Mouse (Mus musculus) lung, embryonic 16.5 days (tissue): ENCODE measurements around the gene Iqcn. TPM values are rescaled to one million over a fixed set of nuclear protein-coding genes. Genes with fewer than 3 reads are reported as not detected.
A peak's percentile ranks its signal among the peaks of the same experiment; 100 is the strongest.

ENCODE experiments used
- ATAC-seq: fragments of 200-750 bp; cut with Nextera tagmentation; 2 replicates; pipeline ENCODE4 v1.8.0; 2017; ENCODE audit warnings: low read depth, mild to moderate bottlenecking, moderate library complexity
- H3K27ac ChIP-seq: fragments of 300-500 bp; sonication (generic); 2 replicates; pipeline ENCODE4 v1.5.1; 2014; ENCODE audit warnings: mild to moderate bottlenecking, control low read depth, low read length
- H3K27me3 ChIP-seq: fragments of 300-500 bp; sonication (generic); 2 replicates; pipeline ENCODE4 v1.6.1; 2014; ENCODE audit warnings: low read depth, low read length, mixed read lengths; ENCODE audit not compliant: control insufficient read depth, insufficient read depth
- H3K36me3 ChIP-seq: fragments of 300-500 bp; sonication (generic); 2 replicates; pipeline ENCODE4 v1.6.1; 2014; ENCODE audit warnings: low read length; ENCODE audit not compliant: control insufficient read depth, insufficient read depth
- H3K4me1 ChIP-seq: fragments of 300-500 bp; sonication (generic); replicated peaks from 2 replicates; pipeline ENCODE4 v1.6.1; 2014; ENCODE audit warnings: low read length, mixed read lengths; ENCODE audit not compliant: control insufficient read depth, insufficient read depth
- H3K4me2 ChIP-seq: fragments of 300-500 bp; sonication (generic); 2 replicates; pipeline ENCODE4 v1.6.1; 2014; ENCODE audit warnings: low read depth, low read length, control low read depth
- H3K4me3 ChIP-seq: fragments of 300-500 bp; sonication (generic); 2 replicates; pipeline ENCODE4 v1.5.1; 2014; ENCODE audit warnings: mild to moderate bottlenecking, low read length, control low read depth
- H3K9ac ChIP-seq: fragments of 300-500 bp; sonication (generic); 2 replicates; pipeline ENCODE4 v1.6.1; 2014; ENCODE audit warnings: low read length, control low read depth
- H3K9me3 ChIP-seq: fragments of 300-500 bp; sonication (generic); 2 replicates; pipeline ENCODE4 v1.6.1; 2016; ENCODE audit warnings: low read length; ENCODE audit not compliant: control insufficient read depth
- WGBS: fragments of 180-500 bp; shearing (Covaris S2); extraction: QIAGEN DNeasy Blood & Tissue Kit; methylation state at CpG from one replicate; pipeline ENCODE4 v1.1.7; 2014; 5-methylcytosine and 5-hydroxymethylcytosine counted together
- polyA plus RNA-seq: library from polyadenylated mRNA; unstranded; fragments of >200 nt; fragmentation: Nextera tagmentation; extraction: Ambion mirVana; gene quantifications from 2 replicates; pipeline ENCODE4 v1.2.1, GENCODE M21; 2015

Gene Iqcn
- polyA plus RNA-seq, 1 experiment from 2014 or later, result not detected

DNA sequence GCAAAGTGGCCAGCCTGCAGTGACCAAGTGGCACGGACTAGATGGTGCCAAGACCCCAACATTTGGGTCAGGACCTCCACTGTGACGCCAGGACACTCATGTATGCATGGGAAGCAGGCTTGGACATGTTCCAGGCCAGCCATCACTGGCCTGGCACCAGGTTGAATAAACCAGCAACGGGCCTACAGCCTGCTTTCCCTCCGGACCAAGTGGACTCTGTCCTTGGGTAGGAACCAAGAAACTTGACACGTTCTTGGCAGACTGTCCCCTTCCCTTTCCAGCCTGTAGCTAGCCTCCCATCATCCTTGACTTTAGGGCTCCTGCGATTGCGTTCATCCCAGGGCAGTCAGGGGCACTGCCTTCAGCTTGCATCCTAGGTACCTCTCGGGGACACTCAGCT, 15.7 kb upstream of the Iqcn start:
- Histone ChIP-seq H3K4me1 (peaks cover 23% of the 10 kb centered on the region), H3K36me3 (no peaks in the 10 kb centered on the region), H3K27ac (peak overlapping the region; percentile 55), H3K27me3 (no peaks in the 10 kb centered on the region), H3K9me3 (no peaks in the 10 kb centered on the region), H3K4me2 (no peak overlapping the region), H3K9ac (no peak overlapping the region; the same call in 1 of the 2 replicates), H3K4me3 (no peak overlapping the region)
- WGBS, result 57% methylated on average over 8 of the region's 8 CpGs
- peak; percentile 68 for ATAC-seq

DNA sequence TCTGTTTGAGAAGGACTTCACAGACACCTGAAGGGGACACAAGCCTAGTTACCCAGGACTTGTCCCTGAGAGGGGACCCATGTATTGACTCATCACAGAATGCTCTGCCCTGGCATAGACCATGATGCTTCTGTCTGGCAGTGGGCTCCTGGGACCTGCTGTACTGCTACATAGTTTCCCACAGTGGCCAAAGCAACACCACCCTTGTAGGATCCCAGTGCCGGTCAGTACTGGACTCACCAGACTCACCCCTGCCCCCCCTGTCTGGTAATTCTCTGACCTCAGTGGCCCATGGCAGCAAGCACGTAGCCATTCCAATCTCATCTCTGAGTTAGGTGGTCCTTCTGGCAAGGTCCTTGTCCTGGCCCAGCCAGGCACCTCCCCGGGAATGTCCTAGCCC, 15.1 kb upstream of the Iqcn start:
- Histone ChIP-seq H3K9ac (no peak overlapping the region), H3K36me3 (no peaks in the 10 kb centered on the region), H3K4me2 (no peak overlapping the region), H3K4me1 (peaks cover 22% of the 10 kb centered on the region), H3K27me3 (no peaks in the 10 kb centered on the region), H3K4me3 (no peak overlapping the region), H3K9me3 (no peaks in the 10 kb centered on the region), H3K27ac (peak overlapping the region; percentile 32)
- 89% methylated on average over 3 of the region's 3 CpGs for WGBS
- ATAC-seq, result no peak

DNA sequence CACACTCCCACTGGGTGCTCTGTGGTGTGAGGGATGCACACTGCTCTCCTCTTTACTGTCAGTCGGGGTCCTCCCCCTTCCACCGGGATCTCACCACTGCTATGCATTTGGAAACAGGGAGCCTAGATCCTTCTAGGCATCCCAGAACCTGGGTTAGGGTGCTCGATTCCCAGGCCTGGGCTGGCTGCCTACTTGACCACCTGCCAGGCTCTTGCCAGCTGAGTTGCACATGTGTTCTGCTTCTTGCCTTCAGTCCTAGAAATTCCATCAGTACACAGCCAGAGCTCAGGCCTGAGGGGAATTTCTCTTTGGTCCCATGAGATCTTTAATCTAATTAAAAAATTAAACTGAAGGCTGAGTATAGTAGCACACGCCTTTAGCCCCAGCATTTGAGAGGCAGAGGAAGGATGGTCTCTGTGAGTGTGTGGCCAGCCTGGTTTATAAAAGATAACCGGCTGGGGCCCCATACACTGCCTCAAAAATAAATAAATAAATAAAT, 13.3 kb upstream of the Iqcn start:
- Histone ChIP-seq H3K4me3 (no peak overlapping the region), H3K36me3 (no peaks in the 10 kb centered on the region), H3K4me2 (no peak overlapping the region), H3K27ac (no peak overlapping the region), H3K27me3 (no peaks in the 10 kb centered on the region), H3K4me1 (peaks cover 27% of the 10 kb centered on the region), H3K9me3 (no peaks in the 10 kb centered on the region), H3K9ac (no peak overlapping the region)
- whole genome bisulfite sequencing, result 70% methylated on average over 5 of the region's 5 CpGs
- no peak for ATAC-seq

DNA sequence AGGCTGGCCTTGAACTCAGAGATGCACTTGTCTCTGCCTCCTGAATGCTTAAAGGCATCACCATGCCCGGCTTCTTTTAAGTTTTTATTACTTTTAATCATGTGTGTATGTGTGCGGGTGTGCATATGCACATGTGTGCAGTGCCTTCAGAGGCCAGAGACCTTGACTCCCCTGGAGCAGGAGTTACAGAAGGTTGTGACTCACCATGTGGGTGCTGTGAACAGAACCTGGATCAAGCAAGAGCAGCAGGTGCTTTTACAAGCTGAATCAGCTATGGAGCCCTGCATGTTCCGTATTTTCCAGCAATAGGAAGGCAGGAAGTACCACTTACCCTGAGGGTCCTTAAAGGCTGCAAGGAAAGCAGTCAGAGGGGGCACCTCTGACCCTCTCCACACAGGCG, 12.0 kb upstream of the Iqcn start:
- peak overlapping the region; percentile 43 for H3K4me3 ChIP-seq
- H3K9ac ChIP-seq, result peak overlapping the region; percentile 68

DNA sequence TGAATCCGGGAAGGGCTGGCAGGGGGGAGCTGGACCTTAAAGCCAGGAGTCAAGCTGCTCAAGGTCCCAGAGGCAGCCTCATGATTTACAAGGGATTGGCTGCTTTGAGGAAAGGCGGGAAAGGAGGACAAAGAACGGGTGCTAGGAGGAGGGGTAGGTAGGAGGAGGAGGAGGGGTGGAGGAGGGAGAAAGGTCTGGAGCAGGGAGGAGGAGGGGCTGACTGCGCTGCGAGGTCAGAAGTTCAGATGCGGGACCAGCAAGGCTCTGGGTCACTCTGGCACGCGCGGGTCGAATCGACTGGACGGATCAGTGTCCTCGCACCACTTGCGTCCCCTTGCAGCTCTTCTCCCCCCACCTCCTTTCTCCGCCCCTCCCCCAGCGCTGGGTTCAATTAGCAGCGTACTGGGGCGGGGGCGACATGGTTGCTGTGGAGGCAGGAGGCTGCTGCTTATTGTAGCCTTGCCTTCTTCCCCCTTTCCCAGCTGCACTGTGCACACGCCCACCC, 11.5 kb upstream of the Iqcn start:
- Histone ChIP-seq H3K4me1 (peaks cover 45% of the 10 kb centered on the region), H3K27ac (peak overlapping the region; percentile 61), H3K4me2 (peak overlapping the region; percentile 66), H3K4me3 (peak overlapping the region; percentile 43), H3K36me3 (no peaks in the 10 kb centered on the region), H3K9me3 (no peaks in the 10 kb centered on the region), H3K27me3 (no peaks in the 10 kb centered on the region), H3K9ac (peak overlapping the region; percentile 68)
- peak; percentile 35 for ATAC-seq
- WGBS, result 1% methylated on average over 20 of the region's 20 CpGs

More for the DNA sequence above, 12.0 kb upstream of the Iqcn start:
- Histone ChIP-seq H3K4me1 (peaks cover 40% of the 10 kb centered on the region), H3K36me3 (no peaks in the 10 kb centered on the region), H3K4me2 (peak overlapping the region; percentile 66), H3K27me3 (no peaks in the 10 kb centered on the region), H3K27ac (peak overlapping the region; percentile 61), H3K9me3 (no peaks in the 10 kb centered on the region)
- WGBS, result 63% methylated on average over 4 of the region's 4 CpGs
- ATAC-seq, result no peak; the same call in 1 of the 2 replicates

DNA sequence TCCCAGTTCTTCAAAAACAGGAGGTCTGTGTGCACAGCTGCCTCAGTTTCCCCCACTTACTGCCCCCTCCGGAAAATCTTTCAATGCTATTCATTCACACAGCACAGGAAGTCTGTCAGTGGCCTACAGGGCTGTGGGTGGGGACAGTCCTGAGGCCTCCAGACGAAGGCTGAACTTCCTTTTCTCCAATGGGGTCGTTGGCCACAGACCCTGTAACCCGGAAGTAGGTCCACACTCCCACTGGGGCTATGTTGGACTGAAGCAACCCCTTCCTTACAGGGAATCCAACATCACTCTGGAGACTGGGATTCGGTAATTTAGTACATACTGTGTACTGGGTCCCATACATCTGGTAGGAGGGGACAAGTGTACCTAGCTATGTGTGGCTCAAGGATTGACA, 9.6 kb upstream of the Iqcn start:
- no peaks in the 10 kb centered on the region for H3K27me3 ChIP-seq
- H3K4me2 ChIP-seq, result no peak overlapping the region
- ATAC-seq, result no peak
- peaks cover 50% of the 10 kb centered on the region for H3K4me1 ChIP-seq
- H3K27ac ChIP-seq, result peak overlapping the region; percentile 10; the same call in 1 of the 2 replicates
- peak overlapping the region; percentile 7; the same call in 1 of the 2 replicates for H3K9ac ChIP-seq
- 62% methylated on average over 5 of the region's 5 CpGs for WGBS
- H3K36me3 ChIP-seq, result no peaks in the 10 kb centered on the region
- no peak overlapping the region for H3K4me3 ChIP-seq
- H3K9me3 ChIP-seq, result no peaks in the 10 kb centered on the region

DNA sequence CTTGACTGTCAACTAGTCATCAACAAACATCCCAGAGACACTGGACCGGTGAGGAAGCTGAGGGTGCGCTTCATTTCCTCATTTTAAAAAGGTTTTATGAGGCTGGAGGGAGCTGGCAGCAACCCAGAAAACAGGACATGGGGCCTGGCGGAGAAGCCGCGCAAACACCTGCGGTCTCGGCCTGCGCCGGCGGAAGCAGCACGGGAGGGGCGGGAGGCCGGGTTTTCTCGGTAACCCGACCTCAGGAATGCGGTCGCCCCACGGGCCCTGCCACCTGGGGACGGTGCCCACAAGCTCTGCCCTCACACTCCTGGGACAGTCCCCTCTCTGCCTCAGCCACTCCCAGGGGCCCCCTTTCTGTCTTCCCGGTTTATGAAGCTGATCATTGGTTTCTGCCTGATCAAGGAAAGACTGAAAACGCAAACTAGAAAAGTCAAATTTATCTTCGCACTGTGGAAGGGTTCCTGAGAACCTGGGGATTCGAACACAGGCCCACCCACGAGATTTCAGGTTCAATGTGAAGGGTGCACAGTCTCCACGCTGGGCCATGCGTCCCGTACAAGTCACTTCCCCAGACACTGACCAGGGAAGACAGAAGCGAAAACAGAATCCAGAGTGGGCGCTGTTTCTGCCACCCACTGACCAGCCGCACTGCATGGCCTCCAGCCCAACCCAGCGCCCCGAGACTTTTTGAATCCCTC, 7.8 kb upstream of the Iqcn start:
- H3K9ac ChIP-seq, result peak overlapping the region; percentile 65
- 26% methylated on average over 32 of the region's 32 CpGs for WGBS
- peak overlapping the region; percentile 3; the same call in 1 of the 2 replicates for H3K4me2 ChIP-seq
- no peaks in the 10 kb centered on the region for H3K9me3 ChIP-seq
- H3K27me3 ChIP-seq, result no peaks in the 10 kb centered on the region
- no peaks in the 10 kb centered on the region for H3K36me3 ChIP-seq
- no peak overlapping the region for H3K4me3 ChIP-seq
- ATAC-seq, result no peak
- H3K27ac ChIP-seq, result peak overlapping the region; percentile 95
- H3K4me1 ChIP-seq, result peaks cover 50% of the 10 kb centered on the region

DNA sequence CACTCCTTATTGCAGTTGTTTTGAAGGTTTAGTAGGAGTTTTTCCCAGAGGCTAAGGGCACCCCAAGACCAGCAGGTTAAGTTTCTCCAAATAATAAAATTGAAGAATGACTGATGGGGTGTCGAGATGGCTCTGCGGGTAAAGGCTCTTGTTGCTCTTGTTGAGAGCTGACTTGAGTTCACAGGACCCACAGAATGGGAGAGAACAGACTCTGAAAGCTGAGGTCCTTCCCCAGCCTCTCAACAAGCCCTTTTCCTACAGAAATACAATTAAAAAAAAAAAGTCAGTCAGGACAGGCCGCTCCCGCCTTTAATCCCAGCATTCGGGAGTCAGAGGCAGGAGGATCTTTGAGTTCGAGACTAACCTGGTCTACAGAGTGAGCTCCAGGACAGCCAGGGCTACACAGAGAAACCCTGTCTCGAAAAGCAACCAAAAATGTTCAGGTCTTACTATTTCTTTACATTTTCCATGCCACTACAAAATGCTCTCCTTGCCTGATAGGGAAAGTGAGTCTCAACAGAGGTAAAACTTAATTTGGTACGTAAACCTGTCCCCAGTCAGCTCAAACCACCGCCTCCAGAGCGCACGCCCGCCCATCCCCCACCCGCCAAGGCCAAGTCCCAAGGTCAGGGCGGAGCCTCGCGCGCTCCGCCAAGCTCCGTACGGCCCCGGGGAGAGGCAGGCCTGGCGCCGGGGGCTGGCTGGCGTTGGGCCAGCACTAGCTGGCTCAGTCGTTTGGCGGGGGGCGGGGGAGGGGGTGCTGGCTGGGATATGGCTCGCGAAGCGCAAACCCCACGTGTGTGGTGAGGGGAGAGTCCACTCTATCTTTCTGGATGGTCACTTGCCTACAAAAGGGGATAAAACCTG, 7.0 kb upstream of the Iqcn start:
- Histone ChIP-seq H3K4me2 (peak overlapping the region; percentile 56), H3K9me3 (no peaks in the 10 kb centered on the region), H3K27me3 (no peaks in the 10 kb centered on the region), H3K4me1 (peaks cover 52% of the 10 kb centered on the region), H3K9ac (peak overlapping the region; percentile 65), H3K4me3 (peak overlapping the region; percentile 29), H3K36me3 (peaks cover 2% of the 10 kb centered on the region; the same call in 1 of the 2 replicates), H3K27ac (peak overlapping the region; percentile 95)
- WGBS, result 3% methylated on average over 31 of the region's 31 CpGs
- peak; percentile 10 for ATAC-seq

DNA sequence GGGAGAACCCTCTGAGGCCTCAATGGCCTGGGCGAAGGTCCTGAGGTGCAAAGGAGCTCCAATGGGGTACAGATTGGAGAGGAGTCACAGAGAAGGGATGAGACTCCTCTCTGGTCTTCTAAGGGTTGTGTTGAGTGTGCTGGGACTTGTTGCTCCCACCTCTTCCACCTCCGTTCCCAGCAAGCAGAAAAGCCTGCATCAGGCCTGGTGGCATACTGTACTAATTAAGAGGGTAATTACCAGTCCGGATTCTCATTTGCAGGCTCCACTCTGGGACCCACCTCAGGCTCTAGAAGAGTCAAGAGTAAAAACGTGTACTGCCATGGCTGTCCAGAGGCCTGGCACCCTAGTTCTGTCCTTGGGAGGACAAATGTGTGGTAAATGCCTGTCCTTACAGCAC, 6.3 kb upstream of the Iqcn start:
- H3K27me3 ChIP-seq, result no peaks in the 10 kb centered on the region
- H3K9ac ChIP-seq, result peak overlapping the region; percentile 65
- peaks cover 6% of the 10 kb centered on the region; the same call in 1 of the 2 replicates for H3K36me3 ChIP-seq
- peak overlapping the region; percentile 95 for H3K27ac ChIP-seq
- no peaks in the 10 kb centered on the region for H3K9me3 ChIP-seq
- 41% methylated on average over 4 of the region's 4 CpGs for WGBS
- ATAC-seq, result no peak
- H3K4me2 ChIP-seq, result peak overlapping the region; percentile 56
- peak overlapping the region; percentile 29 for H3K4me3 ChIP-seq
- peaks cover 51% of the 10 kb centered on the region for H3K4me1 ChIP-seq
